Mouse (Mus musculus): ENCODE data around the gene Zfp423. TPM values are rescaled to one million over a fixed set of nuclear protein-coding genes. Genes with fewer than 3 reads are reported as not detected.

Zfp423 gene
- total and polyA plus RNA-seq, 3 experiments: not detected

- no peaks in the 10 kb centered on the region for H3K79me2 ChIP-seq (ENCODE audit: control insufficient read depth, insufficient read depth, low read length, poor library complexity)
- no peak for TF ChIP-seq KAT2A (conservative IDR thresholded peaks at IDR 0.05; ENCODE audit: low read depth, low read length)
- no peak for TF ChIP-seq NRF1 (IDR thresholded peaks at IDR 0.05; ENCODE audit: insufficient read depth, low read depth, low read length, poor library complexity, severe bottlenecking)
- TF ChIP-seq CHD1 (IDR thresholded peaks at IDR 0.05; ENCODE audit: low read depth, low read length): no peak
- TF ChIP-seq MAZ (IDR thresholded peaks at IDR 0.05; ENCODE audit: low read depth, low read length): no peak
- no peak for TF ChIP-seq SMC3 (IDR thresholded peaks at IDR 0.05; ENCODE audit: low read depth, low read length)
- TF ChIP-seq CHD2 (IDR thresholded peaks at IDR 0.05; ENCODE audit: low read length): no peak
- TF ChIP-seq TCF12 (IDR thresholded peaks at IDR 0.05; ENCODE audit: low read depth, low read length): no peak
- H3K36me3 ChIP-seq (ENCODE audit: control insufficient read depth in 1 of 2, insufficient read depth in 2 of 2, low read length in 2 of 2): no peaks in the 10 kb centered on the region
- no peak overlapping the region for H3K27ac ChIP-seq (ENCODE audit: control insufficient read depth, low read depth, low read length)
- H3K27me3 ChIP-seq (ENCODE audit: control insufficient read depth in 1 of 2, insufficient read depth in 2 of 2, low read length in 2 of 2): no peaks in the 10 kb centered on the region
- no peak overlapping the region for H3K9ac ChIP-seq (ENCODE audit: control insufficient read depth, low read depth, low read length, poor library complexity, severe bottlenecking)
- H3K4me1 ChIP-seq (ENCODE audit: control insufficient read depth in 1 of 2, insufficient read depth in 2 of 2, low read length in 2 of 2): no peaks in the 10 kb centered on the region
- H3K9me3 ChIP-seq (replicated peaks; ENCODE audit: insufficient read depth, low read length): no peaks in the 10 kb centered on the region
- no peak for DNase-seq (ENCODE audit: low read depth, low spot score)
- no peak overlapping the region for H3K4me3 ChIP-seq (ENCODE audit: control insufficient read depth in 1 of 2, insufficient read depth in 1 of 2, low read depth in 2 of 2, low read length in 2 of 2)
Observed at GRCm38 (mm10) chr8:87707176-87707575, 252.2 kb downstream of the Zfp423 start.

DNA sequence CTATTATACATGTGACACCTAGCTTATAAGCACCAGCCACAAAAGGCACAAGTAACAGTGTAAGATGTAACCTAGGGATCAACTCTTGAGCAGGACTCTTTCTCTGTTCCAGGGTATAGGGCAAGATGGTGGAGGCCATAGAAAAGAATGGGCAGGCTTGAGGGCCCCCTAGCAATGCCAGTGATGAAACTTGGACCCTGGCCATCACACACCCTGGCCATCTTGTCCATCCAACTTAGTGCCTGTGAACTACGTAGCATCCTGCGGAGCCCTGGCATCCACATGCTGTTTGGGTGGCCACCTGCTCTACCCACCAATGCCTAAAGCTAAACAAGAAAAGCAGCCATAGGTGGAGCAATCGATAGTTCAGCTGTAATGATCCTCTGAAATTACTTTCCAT, 254.6 kb downstream of the Zfp423 start:
- Histone ChIP-seq H3K9me3 (replicated peaks; ENCODE audit: insufficient read depth, low read length) (no peaks in the 10 kb centered on the region; the same call in 1 of the 2 replicates), H3K36me3 (ENCODE audit: control insufficient read depth in 1 of 2, insufficient read depth in 2 of 2, low read length in 2 of 2) (no peaks in the 10 kb centered on the region), H3K27me3 (ENCODE audit: control insufficient read depth in 1 of 2, insufficient read depth in 2 of 2, low read length in 2 of 2) (no peaks in the 10 kb centered on the region), H3K79me2 (ENCODE audit: control insufficient read depth, insufficient read depth, low read length, poor library complexity) (no peaks in the 10 kb centered on the region), H3K4me1 (ENCODE audit: control insufficient read depth in 1 of 2, insufficient read depth in 2 of 2, low read length in 2 of 2) (no peaks in the 10 kb centered on the region), H3K9ac (ENCODE audit: control insufficient read depth, low read depth, low read length, poor library complexity, severe bottlenecking) (no peak overlapping the region), H3K4me3 (ENCODE audit: control insufficient read depth in 1 of 2, insufficient read depth in 1 of 2, low read depth in 2 of 2, low read length in 2 of 2) (no peak overlapping the region), H3K27ac (ENCODE audit: control insufficient read depth, low read depth, low read length) (no peak overlapping the region)
- DNase-seq (ENCODE audit: low read depth, low spot score): no peak
- TF ChIP-seq ZMIZ1 (IDR thresholded peaks at IDR 0.05; ENCODE audit: low read depth, low read length): no peak
- no peak for TF ChIP-seq USF1 (IDR thresholded peaks at IDR 0.05; ENCODE audit: low read depth, low read length)
- no peak for TF ChIP-seq MYB (IDR thresholded peaks at IDR 0.05; ENCODE audit: low read depth, low read length)
- TF ChIP-seq NELFE (IDR thresholded peaks at IDR 0.05; ENCODE audit: low read depth, low read length): no peak
- no peak for TF ChIP-seq MAZ (IDR thresholded peaks at IDR 0.05; ENCODE audit: low read depth, low read length)
- TF ChIP-seq ELF1 (IDR thresholded peaks at IDR 0.05; ENCODE audit: low read depth, low read length): no peak
- TF ChIP-seq ZKSCAN1 (IDR thresholded peaks at IDR 0.05; ENCODE audit: low read depth, low read length): no peak
- TF ChIP-seq SMC3 (IDR thresholded peaks at IDR 0.05; ENCODE audit: low read depth, low read length): no peak
- no peak for TF ChIP-seq ZNF384 (IDR thresholded peaks at IDR 0.05; ENCODE audit: low read depth, low read length)
- TF ChIP-seq HCFC1 (IDR thresholded peaks at IDR 0.05; ENCODE audit: low read depth, low read length): no peak
- TF ChIP-seq TBP (IDR thresholded peaks at IDR 0.05; ENCODE audit: low read depth, low read length): no peak
- TF ChIP-seq MXI1 (IDR thresholded peaks at IDR 0.05; ENCODE audit: low read depth, low read length): no peak
- TF ChIP-seq EP300 (IDR thresholded peaks at IDR 0.05; ENCODE audit: low read depth in 1 of 2, low read length in 2 of 2): no peak
- TF ChIP-seq MAFK (IDR thresholded peaks at IDR 0.05; ENCODE audit: borderline replicate concordance, low read depth, low read length): no peak
